Mouse (Mus musculus) CH12.LX (cell line): ENCODE measurements at regions not wholly inside any gene's neighbourhood (a gene's known extent, or its start where the extent isn't known, plus 50 kb on each side); places are given as distances from the start of the nearest gene placed in this dataset.

ENCODE experiments used
- BHLHE40 ChIP-seq: IDR thresholded peaks from 2 replicates; pipeline ENCODE4 v1.6.1; 2011; ENCODE audit warnings: mild to moderate bottlenecking, low read depth, low read length, improper control_type of control experiment
- CTCF ChIP-seq, 2 experiments: IDR thresholded peaks in 1 of 2; conservative IDR thresholded peaks in 1 of 2; 2 replicates each; pipeline ENCODE4 v1.5.1; 2011 to 2012; ENCODE audit warnings: low read depth in 2 of 2, low read length in 2 of 2, improper control_type of control experiment in 1 of 2, inconsistent platforms in 1 of 2, mild to moderate bottlenecking in 1 of 2, moderate library complexity in 1 of 2
- EP300 ChIP-seq: IDR thresholded peaks from 2 replicates; pipeline ENCODE4 v1.6.1; 2011; ENCODE audit warnings: low read length, improper control_type of control experiment
- MAX ChIP-seq: IDR thresholded peaks from 2 replicates; pipeline ENCODE4 v1.6.1; 2011; ENCODE audit warnings: low read length, improper control_type of control experiment
- MEF2A ChIP-seq: IDR thresholded peaks from 2 replicates; pipeline ENCODE4 v1.6.1; 2014; ENCODE audit warnings: low read depth, mild to moderate bottlenecking, inconsistent platforms, low read length, improper control_type of control experiment, borderline replicate concordance
- NELFE ChIP-seq: IDR thresholded peaks from 2 replicates; pipeline ENCODE4 v1.6.1; 2011; ENCODE audit warnings: low read depth, low read length, improper control_type of control experiment
- POLR2A ChIP-seq: IDR thresholded peaks from 2 replicates; pipeline ENCODE4 v1.6.1; 2011; ENCODE audit warnings: low read depth, mild to moderate bottlenecking, improper control_type of control experiment, low read length
- RCOR1 ChIP-seq: conservative IDR thresholded peaks from 2 replicates; pipeline ENCODE4 v1.6.1; 2012; ENCODE audit warnings: low read depth, mild to moderate bottlenecking, inconsistent platforms, low read length, improper control_type of control experiment
- USF1 ChIP-seq: IDR thresholded peaks from 2 replicates; pipeline ENCODE4 v1.6.1; 2014; ENCODE audit warnings: low read depth, mild to moderate bottlenecking, inconsistent platforms, low read length, improper control_type of control experiment
- USF2 ChIP-seq: conservative IDR thresholded peaks from 2 replicates; pipeline ENCODE4 v1.6.1; 2011; ENCODE audit warnings: low read depth, low read length, improper control_type of control experiment
- ZKSCAN1 ChIP-seq: IDR thresholded peaks from 2 replicates; pipeline ENCODE4 v1.6.1; 2012; ENCODE audit warnings: low read depth, inconsistent platforms, low read length, improper control_type of control experiment, borderline replicate concordance

DNA sequence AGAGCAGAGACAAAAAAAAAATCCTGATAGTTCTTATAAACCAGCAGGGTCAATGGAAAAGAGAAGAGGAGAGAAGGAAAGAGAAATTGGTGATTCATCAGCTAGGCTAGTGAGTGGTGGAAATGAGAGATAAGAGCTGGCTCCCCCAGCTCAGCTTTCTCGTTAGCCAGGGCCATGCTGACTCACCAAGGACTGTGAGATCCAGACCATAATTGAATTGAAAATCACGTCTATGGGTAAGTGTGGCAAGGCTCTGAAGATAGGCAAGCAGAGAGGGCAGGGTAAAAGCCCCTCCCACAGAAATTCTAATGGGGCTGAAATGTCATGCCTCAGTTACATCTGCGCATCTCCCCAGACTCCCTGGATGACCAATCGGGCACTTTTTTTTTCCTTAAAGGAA lies 200.7 kb upstream of the H2al1a start:
- TF ChIP-seq NELFE: no peak
- no peak for TF ChIP-seq CTCF (conservative IDR thresholded peaks at IDR 0.05 in 1 of 2, IDR thresholded peaks at IDR 0.05 in 1 of 2; ENCODE audit: low read depth in 2 of 2, low read length in 2 of 2)
- no peak for TF ChIP-seq USF1
- TF ChIP-seq POLR2A: no peak
- no peak for TF ChIP-seq MEF2A
- no peak for TF ChIP-seq BHLHE40
- no peak for TF ChIP-seq EP300
- no peak for TF ChIP-seq RCOR1
- no peak for TF ChIP-seq ZKSCAN1
- TF ChIP-seq MAX: no peak
- no peak for TF ChIP-seq USF2
